Mouse (Mus musculus) midbrain, embryonic 10.5 days (tissue): Measurements from ENCODE around the gene Ankrd34a. TPM values are rescaled to one million over a fixed set of nuclear protein-coding genes. Genes with fewer than 3 reads are reported as not detected.
A peak's percentile ranks its signal among the peaks of the same experiment; 100 is the strongest.

Source experiments
- DNase-seq: peaks from one replicate; pipeline ENCODE4 v3.0.0-alpha.2; 2017; ENCODE audit warnings: low spot score
- H3K27ac ChIP-seq: fragments of 300-500 bp; sonication (generic); replicated peaks from 2 replicates; pipeline ENCODE4 v1.5.1; 2016; ENCODE audit warnings: mild to moderate bottlenecking
- H3K27me3 ChIP-seq: fragments of 300-500 bp; sonication (generic); 2 replicates; pipeline ENCODE4 v1.6.1; 2016; ENCODE audit warnings: low read depth, mild to moderate bottlenecking; ENCODE audit not compliant: poor library complexity, severe bottlenecking
- H3K36me3 ChIP-seq: fragments of 300-500 bp; sonication (generic); 2 replicates; pipeline ENCODE4 v1.6.1; 2016; ENCODE audit warnings: mild to moderate bottlenecking, moderate library complexity
- H3K4me1 ChIP-seq: fragments of 300-500 bp; sonication (generic); 2 replicates; pipeline ENCODE4 v1.6.1; 2016
- H3K4me3 ChIP-seq: fragments of 300-500 bp; sonication (generic); 2 replicates; pipeline ENCODE4 v1.5.1; 2016; ENCODE audit warnings: mild to moderate bottlenecking, moderate library complexity
- H3K9me3 ChIP-seq: fragments of 300-500 bp; sonication (generic); replicated peaks from 2 replicates; pipeline ENCODE4 v1.6.1; 2016; ENCODE audit warnings: mild to moderate bottlenecking
- WGBS: fragments of 180-500 bp; shearing (Covaris S2); methylation state at CpG from one replicate; pipeline ENCODE4 v1.1.7; 2016; 5-methylcytosine and 5-hydroxymethylcytosine counted together
- polyA plus RNA-seq: library from polyadenylated mRNA; unstranded; fragments of >200 nt; fragmentation: Nextera tagmentation; extraction: Ambion mirVana; gene quantifications from 2 replicates; pipeline ENCODE4 v1.2.1, GENCODE M21; 2016

Ankrd34a gene
- polyA plus RNA-seq, 1 experiment from 2014 or later: 1.0 TPM

DNA sequence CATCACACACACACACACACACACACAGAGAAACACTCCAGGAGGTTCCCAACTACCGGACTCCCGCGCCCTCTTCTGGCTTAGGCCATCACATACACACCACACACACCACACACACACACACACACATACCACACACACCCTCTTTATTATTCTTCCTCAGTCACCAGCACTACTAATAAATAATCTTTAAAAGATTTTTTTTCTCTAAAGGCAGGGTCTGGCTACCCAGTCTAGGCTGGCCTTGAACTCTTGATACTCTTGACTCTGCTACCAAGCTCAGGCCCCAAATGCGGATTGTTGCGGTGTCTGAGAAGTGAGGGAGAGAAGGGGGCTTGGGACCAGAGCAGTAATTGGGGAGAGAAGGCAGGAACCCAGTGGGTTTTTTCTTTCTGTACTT lies 1.6 kb upstream of the Ankrd34a start:
- 77% methylated on average over 5 of the region's 5 CpGs for WGBS
- no peaks in the 10 kb centered on the region for H3K9me3 ChIP-seq
- no peak overlapping the region for H3K27ac ChIP-seq
- H3K4me1 ChIP-seq: peaks cover 59% of the 10 kb centered on the region
- H3K4me3 ChIP-seq: no peak overlapping the region
- DNase-seq: no peak
- peaks cover 46% of the 10 kb centered on the region for H3K27me3 ChIP-seq
- no peaks in the 10 kb centered on the region for H3K36me3 ChIP-seq

GRCm38 (mm10) chr3:96595661-96596060 lies 775 bp upstream of the Ankrd34a start:
- H3K27me3 ChIP-seq: peaks cover 51% of the 10 kb centered on the region
- H3K4me1 ChIP-seq: peaks cover 67% of the 10 kb centered on the region
- no peak for DNase-seq

DNA sequence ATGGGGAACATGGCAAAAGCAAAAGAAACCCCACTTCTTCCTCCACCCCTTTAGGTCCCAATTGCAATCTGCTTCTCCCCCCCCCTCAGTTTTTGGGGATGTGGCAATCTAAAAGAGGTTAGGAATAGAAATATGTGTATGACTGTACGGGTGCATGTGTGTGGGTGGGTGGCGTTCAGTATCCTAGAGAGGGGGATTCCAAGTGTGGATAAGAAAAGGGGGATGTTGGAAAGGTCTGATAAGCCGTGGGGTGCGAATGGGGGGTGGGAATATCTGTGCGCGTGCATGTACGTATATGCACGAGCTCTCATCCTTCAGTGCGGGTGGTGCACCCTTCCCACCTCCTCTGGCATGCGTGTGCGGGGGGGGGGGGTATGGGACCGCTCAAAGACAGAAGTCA lies 419 bp downstream of the Ankrd34a start:
- peaks cover 51% of the 10 kb centered on the region for H3K27me3 ChIP-seq
- H3K9me3 ChIP-seq: no peaks in the 10 kb centered on the region
- WGBS: 2% methylated on average over 11 of the region's 12 CpGs
- no peaks in the 10 kb centered on the region for H3K36me3 ChIP-seq
- peaks cover 78% of the 10 kb centered on the region for H3K4me1 ChIP-seq
- H3K4me3 ChIP-seq: peak overlapping the region; percentile 66
- no peak for DNase-seq
- H3K27ac ChIP-seq: peak overlapping the region; percentile 89

More at GRCm38 (mm10) chr3:96595661-96596060, 775 bp upstream of the Ankrd34a start:
- Histone ChIP-seq H3K27ac (no peak overlapping the region), H3K4me3 (peak overlapping the region; percentile 66), H3K36me3 (no peaks in the 10 kb centered on the region), H3K9me3 (no peaks in the 10 kb centered on the region)
- 32% methylated on average over 6 of the region's 6 CpGs for WGBS

GRCm38 (mm10) chr3:96597435-96597891 lies 1.0 kb downstream of the Ankrd34a start:
- no peaks in the 10 kb centered on the region for H3K9me3 ChIP-seq
- WGBS: under 1% methylated on average over 40 of the region's 40 CpGs
- H3K36me3 ChIP-seq: no peaks in the 10 kb centered on the region
- H3K4me3 ChIP-seq: peak overlapping the region; percentile 66
- peak overlapping the region; percentile 89 for H3K27ac ChIP-seq
- DNase-seq: peak; percentile 69
- peaks cover 51% of the 10 kb centered on the region for H3K27me3 ChIP-seq
- H3K4me1 ChIP-seq: peaks cover 84% of the 10 kb centered on the region

DNA sequence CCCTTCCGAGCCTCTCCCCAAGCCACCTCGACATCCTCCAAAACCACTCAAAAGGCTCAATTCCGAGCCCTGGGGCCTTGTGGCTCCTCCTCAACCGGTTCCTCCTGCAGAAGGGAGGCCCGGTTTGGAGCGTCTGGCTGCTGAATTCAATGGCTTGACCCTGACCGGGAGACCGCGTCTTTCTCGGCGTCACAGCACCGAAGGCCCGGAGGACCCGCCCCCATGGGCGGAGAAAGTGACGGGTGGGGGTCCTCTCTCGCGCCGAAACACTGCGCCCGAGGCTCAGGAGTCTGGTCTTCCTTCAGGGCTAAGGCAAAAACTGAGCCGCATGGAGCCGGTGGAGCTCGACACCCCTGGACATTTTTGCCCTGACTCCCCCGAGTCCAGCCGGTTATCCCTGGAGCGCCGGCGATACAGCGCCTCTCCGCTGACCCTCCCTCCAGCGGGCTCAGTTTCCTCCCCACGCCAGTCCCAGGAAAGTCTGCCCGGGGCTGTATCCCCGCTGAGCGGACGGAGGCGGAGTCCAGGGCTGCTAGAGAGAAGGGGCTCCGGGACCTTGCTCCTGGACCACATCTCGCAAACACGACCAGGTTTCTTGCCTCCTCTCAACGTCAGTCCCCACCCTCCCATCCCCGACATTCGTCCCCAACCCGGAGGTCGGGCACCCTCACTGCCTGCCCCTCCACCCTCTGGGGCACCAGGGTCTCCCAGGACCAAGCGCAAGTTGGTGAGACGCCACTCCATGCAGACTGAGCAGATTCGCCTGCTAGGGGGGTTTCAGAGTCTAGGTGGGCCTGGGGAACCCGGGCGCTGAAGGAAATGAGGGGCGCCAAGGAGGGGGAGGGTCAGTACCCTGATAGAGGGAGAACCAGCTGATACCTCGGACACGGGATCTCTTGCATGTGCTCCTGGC lies 2.0 kb downstream of the Ankrd34a start:
- Histone ChIP-seq H3K9me3 (no peaks in the 10 kb centered on the region), H3K4me3 (peak overlapping the region; percentile 66), H3K27me3 (peaks cover 51% of the 10 kb centered on the region), H3K27ac (peak overlapping the region; percentile 89), H3K4me1 (peaks cover 84% of the 10 kb centered on the region), H3K36me3 (0 out of 2 replicates have a peak, but pooled peaks cover 2% of the 10 kb centered on the region)
- WGBS: under 1% methylated on average over 54 of the region's 54 CpGs
- peak; percentile 85 for DNase-seq

GRCm38 (mm10) chr3:96599069-96599393 lies 2.6 kb downstream of the Ankrd34a start:
- Histone ChIP-seq H3K27me3 (peaks cover 51% of the 10 kb centered on the region), H3K9me3 (no peaks in the 10 kb centered on the region), H3K4me1 (peaks cover 85% of the 10 kb centered on the region), H3K27ac (peak overlapping the region; percentile 89), H3K36me3 (peaks cover 8% of the 10 kb centered on the region), H3K4me3 (peak overlapping the region; percentile 66)
- 46% methylated on average over 8 of the region's 8 CpGs for WGBS
- no peak for DNase-seq

DNA sequence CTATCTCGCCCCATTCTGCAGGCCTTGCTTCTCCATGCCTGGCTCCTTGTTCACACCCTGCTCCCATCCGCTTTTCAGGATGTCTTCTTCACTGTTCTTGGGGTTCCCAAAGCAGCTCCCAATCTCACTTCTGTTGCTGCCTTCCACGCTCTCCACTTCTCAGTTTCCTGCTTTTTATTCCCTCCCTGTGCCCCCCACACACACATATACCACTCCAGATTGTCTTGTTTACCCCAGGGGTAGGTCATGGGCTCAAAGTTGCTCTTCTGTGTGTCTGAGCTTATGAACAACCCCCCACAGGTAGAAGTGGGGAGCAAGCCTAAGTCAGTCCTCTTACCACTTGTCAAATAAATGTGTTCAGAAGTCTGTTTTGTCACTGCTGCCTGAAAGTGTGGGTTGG lies 3.0 kb downstream of the Ankrd34a start:
- Histone ChIP-seq H3K27ac (no peak overlapping the region), H3K4me1 (peaks cover 85% of the 10 kb centered on the region)
- WGBS: 59% methylated on average over 3 of the region's 3 CpGs

DNA sequence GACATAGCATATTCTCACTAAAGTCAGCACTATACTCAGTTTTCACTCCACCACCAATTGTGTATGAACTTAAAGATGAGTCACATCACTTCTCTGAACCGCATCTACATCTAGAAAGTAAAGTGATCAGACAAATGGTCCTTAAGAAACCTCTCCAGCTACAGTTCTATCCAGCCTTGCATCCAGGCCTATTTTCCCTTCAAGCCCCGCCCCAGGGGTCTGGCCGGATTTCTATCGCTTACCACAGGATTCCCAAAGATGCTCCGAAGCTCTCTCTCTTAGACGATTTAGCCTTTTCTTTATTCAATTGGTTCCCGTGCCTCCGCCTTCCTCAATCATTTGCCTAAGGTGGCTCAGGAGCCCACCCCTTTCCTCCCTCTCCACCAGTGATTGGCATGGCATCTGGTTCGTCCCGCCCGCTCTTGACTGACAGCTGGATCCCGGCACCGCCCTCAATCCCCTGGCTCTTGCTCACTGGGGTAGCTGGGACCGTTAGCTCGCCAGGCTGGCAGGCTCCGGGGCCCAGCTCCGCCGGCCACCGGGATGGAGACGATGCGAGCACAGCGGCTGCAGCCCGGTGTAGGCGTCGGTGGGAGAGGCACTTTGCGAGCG lies 4.3 kb downstream of the Ankrd34a start, which contains the start of gene Lix1l:
TSS of gene Lix1l (plus strand) at position 511 of the 612 bp plus-strand sequence.
- DNase-seq: peak; percentile 96
- Histone ChIP-seq H3K27ac (peak within 1 kb of the TSS; percentile 97), H3K36me3 (peaks cover 20% of the 10 kb centered on the region), H3K4me3 (peak within 1 kb of the TSS; percentile 89), H3K9me3 (no peaks in the 10 kb centered on the region), H3K4me1 (peaks cover 90% of the 10 kb centered on the region), H3K27me3 (peaks cover 39% of the 10 kb centered on the region)
- WGBS: 1% methylated on average over 27 of the region's 27 CpGs

More for the DNA sequence above, 3.0 kb downstream of the Ankrd34a start:
- DNase-seq: no peak
- Histone ChIP-seq H3K9me3 (no peaks in the 10 kb centered on the region), H3K4me3 (peak overlapping the region; percentile 66), H3K27me3 (peaks cover 51% of the 10 kb centered on the region), H3K36me3 (peaks cover 12% of the 10 kb centered on the region)

- Histone ChIP-seq H3K27ac (peak overlapping the region; percentile 97), H3K9me3 (no peaks in the 10 kb centered on the region), H3K4me3 (peak overlapping the region; percentile 89), H3K27me3 (peaks cover 33% of the 10 kb centered on the region), H3K36me3 (peaks cover 24% of the 10 kb centered on the region), H3K4me1 (peaks cover 84% of the 10 kb centered on the region)
- peak; percentile 75 for DNase-seq
- WGBS: 1% methylated on average over 35 of the region's 40 CpGs
Measured at GRCm38 (mm10) chr3:96601251-96601787, 4.9 kb downstream of the Ankrd34a start.

DNA sequence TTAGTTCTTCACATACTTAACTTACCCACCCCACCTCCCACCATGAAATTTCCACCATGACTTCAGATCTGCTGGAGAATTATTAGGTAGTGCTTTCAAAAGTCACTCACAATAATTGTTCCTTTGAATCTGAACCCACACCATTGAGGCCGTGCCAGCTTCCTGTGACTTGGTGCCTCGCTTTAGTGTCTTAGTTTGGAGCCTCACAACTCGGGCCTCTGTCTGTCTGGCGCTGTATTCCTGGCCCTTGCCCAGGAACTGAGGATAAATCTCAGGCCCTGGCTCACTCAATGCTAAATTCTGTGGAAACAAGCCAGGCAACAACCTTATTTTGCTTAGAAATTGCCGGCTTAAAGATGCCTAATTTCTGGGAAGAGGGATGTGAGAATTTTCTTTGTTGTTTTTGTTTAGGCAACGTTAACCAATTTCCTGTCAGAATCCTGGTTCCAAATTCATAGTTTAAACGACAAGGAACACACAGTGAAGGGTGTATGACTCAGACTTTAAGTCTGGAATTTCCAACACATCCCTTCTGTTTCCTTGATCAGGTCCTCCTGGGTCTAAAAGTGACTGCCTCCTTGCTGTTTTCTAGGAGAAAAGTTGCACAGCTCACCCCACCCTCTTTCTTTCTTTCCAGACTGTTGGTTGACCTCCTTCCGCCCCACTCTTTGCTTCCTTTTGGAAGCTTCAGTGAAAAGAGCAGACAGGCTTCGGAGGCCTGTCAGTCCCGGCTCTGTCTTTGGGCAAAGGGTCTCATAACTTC lies 5.7 kb downstream of the Ankrd34a start:
- H3K4me1 ChIP-seq: peaks cover 76% of the 10 kb centered on the region
- 26% methylated on average over 10 of the region's 10 CpGs for WGBS
- no peak for DNase-seq

GRCm38 (mm10) chr3:96602704-96603084 lies 6.3 kb downstream of the Ankrd34a start:
- Histone ChIP-seq H3K4me1 (peaks cover 70% of the 10 kb centered on the region), H3K27me3 (peaks cover 19% of the 10 kb centered on the region), H3K27ac (peak overlapping the region; percentile 97), H3K9me3 (no peaks in the 10 kb centered on the region), H3K36me3 (peaks cover 35% of the 10 kb centered on the region), H3K4me3 (peak overlapping the region; percentile 89)
- DNase-seq: no peak
- 44% methylated on average over 5 of the region's 5 CpGs for whole genome bisulfite sequencing

More for the DNA sequence above, 5.7 kb downstream of the Ankrd34a start:
- H3K27ac ChIP-seq: peak overlapping the region; percentile 97
- H3K4me3 ChIP-seq: peak overlapping the region; percentile 89
- peaks cover 30% of the 10 kb centered on the region for H3K36me3 ChIP-seq
- H3K27me3 ChIP-seq: peaks cover 25% of the 10 kb centered on the region
- H3K9me3 ChIP-seq: no peaks in the 10 kb centered on the region

- WGBS: 54% methylated on average over 5 of the region's 5 CpGs
- Histone ChIP-seq H3K27ac (peak overlapping the region; percentile 97), H3K27me3 (peaks cover 19% of the 10 kb centered on the region), H3K9me3 (no peaks in the 10 kb centered on the region), H3K36me3 (peaks cover 37% of the 10 kb centered on the region), H3K4me3 (peak overlapping the region; percentile 89), H3K4me1 (peaks cover 64% of the 10 kb centered on the region)
- no peak for DNase-seq
Measured at GRCm38 (mm10) chr3:96603311-96603710, 6.9 kb downstream of the Ankrd34a start.
